Mouse (Mus musculus): ENCODE data around the gene Rhobtb3.

- TF ChIP-seq CTCF (IDR thresholded peaks at IDR 0.05; ENCODE audit: low read depth, low read length) (no peak), POLR2A (IDR thresholded peaks at IDR 0.05; ENCODE audit: extremely low read depth, insufficient read depth, low read length) (no peak)
Measured at GRCm38 (mm10) chr13:75823201-75823600, 120.5 kb downstream of the Rhobtb3 start.
